Mouse (Mus musculus) testis, adult 2 months (tissue): ENCODE data around the gene Arhgap33.

ENCODE experiments used
- CTCF ChIP-seq: fragments of 200-500 bp; IDR thresholded peaks from 2 replicates; pipeline ENCODE4 v1.5.1; 2012; ENCODE audit warnings: low read depth, mild to moderate bottlenecking, inconsistent platforms, low read length, moderate library complexity; ENCODE audit not compliant: control insufficient read depth, insufficient read depth, insufficient replicate concordance
- POLR2A ChIP-seq: fragments of 200-500 bp; IDR thresholded peaks from 2 replicates; pipeline ENCODE4 v1.6.1; 2012; ENCODE audit warnings: low read depth, mild to moderate bottlenecking, inconsistent platforms, low read length, moderate library complexity; ENCODE audit not compliant: control insufficient read depth

DNA sequence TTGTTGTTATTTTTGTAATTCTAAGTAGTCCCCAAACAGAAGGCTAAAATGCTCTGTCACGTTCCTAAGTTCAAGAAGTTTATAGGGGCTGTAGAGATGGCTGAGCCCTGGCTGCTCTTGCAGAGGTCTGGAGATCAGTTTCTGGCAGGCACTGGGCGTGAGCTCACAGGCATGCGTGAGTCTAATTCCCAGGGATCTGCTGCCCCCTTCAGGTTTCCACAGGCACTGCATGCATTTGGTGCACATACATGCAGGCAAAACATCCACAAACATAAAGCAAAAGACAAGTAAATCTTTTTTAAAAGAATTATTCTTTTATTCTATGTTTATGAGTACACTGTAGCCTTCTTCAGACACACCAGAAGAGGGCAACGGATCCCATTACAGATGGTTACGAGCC lies 62.4 kb downstream of the Arhgap33 start:
- no peak for TF ChIP-seq POLR2A
- peak; percentile 83; the same call in 1 of the 2 replicates for TF ChIP-seq CTCF
